Mouse (Mus musculus) intestine, embryonic 15.5 days (tissue): ENCODE measurements around the gene H2-M5. TPM values are rescaled to one million over a fixed set of nuclear protein-coding genes. Genes with fewer than 3 reads are reported as not detected.

Source experiments
- ATAC-seq: fragments of 200-750 bp; cut with Nextera tagmentation; 2 replicates; pipeline ENCODE4 v1.8.0; 2017; ENCODE audit warnings: moderate TSS enrichment, moderate library complexity
- H3K27ac ChIP-seq: fragments of 300-500 bp; sonication (generic); 2 replicates; pipeline ENCODE4 v1.5.1; 2015; ENCODE audit warnings: mild to moderate bottlenecking, inconsistent platforms
- H3K27me3 ChIP-seq: fragments of 300-500 bp; sonication (generic); replicated peaks from 2 replicates; pipeline ENCODE4 v1.6.1; 2015; ENCODE audit warnings: inconsistent platforms
- H3K36me3 ChIP-seq: fragments of 300-500 bp; sonication (generic); 2 replicates; pipeline ENCODE4 v1.6.1; 2015; ENCODE audit warnings: inconsistent platforms
- H3K4me1 ChIP-seq: fragments of 300-500 bp; sonication (generic); replicated peaks from 2 replicates; pipeline ENCODE4 v1.6.1; 2015; ENCODE audit warnings: inconsistent platforms
- H3K4me2 ChIP-seq: fragments of 300-500 bp; sonication (generic); replicated peaks from 2 replicates; pipeline ENCODE4 v1.6.1; 2015; ENCODE audit warnings: mild to moderate bottlenecking, inconsistent platforms
- H3K4me3 ChIP-seq: fragments of 300-500 bp; sonication (generic); replicated peaks from 2 replicates; pipeline ENCODE4 v1.5.1; 2015; ENCODE audit warnings: inconsistent platforms
- H3K9ac ChIP-seq: fragments of 300-500 bp; sonication (generic); 2 replicates; pipeline ENCODE4 v1.6.1; 2015; ENCODE audit warnings: inconsistent platforms
- H3K9me3 ChIP-seq: fragments of 300-500 bp; sonication (generic); 2 replicates; pipeline ENCODE4 v1.6.1; 2016; ENCODE audit warnings: inconsistent platforms
- WGBS: fragments of 180-500 bp; shearing (Covaris S2); methylation state at CpG from one replicate; pipeline ENCODE4 v1.1.7; 2015; 5-methylcytosine and 5-hydroxymethylcytosine counted together
- polyA plus RNA-seq: library from polyadenylated mRNA; unstranded; fragments of >200 nt; fragmentation: Nextera tagmentation; extraction: Ambion mirVana; gene quantifications from 2 replicates; pipeline ENCODE4 v1.2.1, GENCODE M21; 2015

Gene H2-M5
- polyA plus RNA-seq, 1 experiment from 2014 or later = 0.24 TPM

- peaks cover 25% of the 10 kb centered on the region for H3K4me1 ChIP-seq
- H3K9ac ChIP-seq = peak within 1 kb of the TSS; percentile 45
- H3K36me3 ChIP-seq = no peaks in the 10 kb centered on the region
- peaks cover 35% of the 10 kb centered on the region for H3K27me3 ChIP-seq
- peak; percentile 61 for ATAC-seq
- no peaks in the 10 kb centered on the region for H3K9me3 ChIP-seq
- 2% methylated on average over 59 of the region's 59 CpGs for WGBS
- H3K4me3 ChIP-seq = peak within 1 kb of the TSS; percentile 43
- no peak within 1 kb of the TSS for H3K27ac ChIP-seq
- H3K4me2 ChIP-seq = peak within 1 kb of the TSS; percentile 91
Observed at GRCm38 (mm10) chr17:36942791-36943471, 46.4 kb downstream of the H2-M5 start, which contains the start of gene Rnf39. Gene Rnf39, plus strand, starts transcription at chr17:36942918.

DNA sequence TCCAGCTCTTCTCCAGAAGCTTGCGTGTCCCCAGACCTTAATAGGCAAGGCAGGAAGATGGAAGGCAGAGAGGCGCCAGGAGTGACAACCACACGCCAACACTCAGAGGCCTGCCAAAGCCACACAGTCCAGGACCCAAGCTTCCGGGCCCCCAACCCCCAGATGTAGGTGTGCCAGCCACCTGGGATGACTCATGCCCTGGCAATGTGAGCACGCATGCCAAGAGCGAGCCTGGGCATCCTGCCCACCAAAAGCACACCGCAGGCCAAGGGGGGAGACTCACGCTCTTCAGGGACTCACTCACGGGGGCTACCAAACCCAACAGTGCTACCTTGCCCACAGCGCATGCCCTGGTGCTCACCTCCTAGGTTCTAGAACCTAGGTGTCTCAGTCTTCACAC lies 46.9 kb downstream of the H2-M5 start:
- Histone ChIP-seq H3K4me3 (peak overlapping the region; percentile 43), H3K4me1 (peaks cover 20% of the 10 kb centered on the region), H3K9me3 (no peaks in the 10 kb centered on the region), H3K27me3 (peaks cover 35% of the 10 kb centered on the region), H3K9ac (no peak overlapping the region), H3K36me3 (no peaks in the 10 kb centered on the region), H3K27ac (no peak overlapping the region), H3K4me2 (peak overlapping the region; percentile 91)
- ATAC-seq = no peak; the same call in 1 of the 2 replicates
- 47% methylated on average over 10 of the region's 10 CpGs for WGBS

GRCm38 (mm10) chr17:36938056-36938455 lies 51.3 kb downstream of the H2-M5 start:
- no peak overlapping the region for H3K4me3 ChIP-seq
- no peaks in the 10 kb centered on the region for H3K36me3 ChIP-seq
- H3K4me1 ChIP-seq = peaks cover 7% of the 10 kb centered on the region
- H3K9ac ChIP-seq = no peak overlapping the region
- H3K9me3 ChIP-seq = no peaks in the 10 kb centered on the region
- H3K4me2 ChIP-seq = no peak overlapping the region
- H3K27me3 ChIP-seq = peaks cover 11% of the 10 kb centered on the region
- ATAC-seq = no peak
- H3K27ac ChIP-seq = no peak overlapping the region
- WGBS = 58% methylated on average over 2 of the region's 2 CpGs

Other genes starting within 250 kb of the H2-M5 start
- gene H2-M10.5, start 216.6 kb downstream of the H2-M5 start, polyA plus RNA-seq = not detected in 2 replicates
- not detected in 2 replicates for gene H2-M10.6, start 177.4 kb downstream of the H2-M5 start, polyA plus RNA-seq
- gene Trim26, start 152.4 kb downstream of the H2-M5 start, polyA plus RNA-seq = 38.0 and 41.5 TPM in 2 replicates
- 4.6 and 6.1 TPM in 2 replicates for gene Trim15, start 122.3 kb downstream of the H2-M5 start, polyA plus RNA-seq
- 4.8 and 5.2 TPM in 2 replicates for gene Trim10, start 120.0 kb downstream of the H2-M5 start, polyA plus RNA-seq
- gene Trim40, start 99.4 kb downstream of the H2-M5 start, polyA plus RNA-seq = 0.78 and 1.2 TPM in 2 replicates
- 43.1 and 47.6 TPM in 2 replicates for gene Trim31, start 91.4 kb downstream of the H2-M5 start, polyA plus RNA-seq
- gene Rnf39, start 46.6 kb downstream of the H2-M5 start, polyA plus RNA-seq = 1.7 and 1.8 TPM in 2 replicates
- 95.4 and 99.5 TPM in 2 replicates for gene Ppp1r11, start 37.8 kb downstream of the H2-M5 start, polyA plus RNA-seq
- gene Znrd1, start 31.0 kb downstream of the H2-M5 start, polyA plus RNA-seq = 69.5 and 76.3 TPM in 2 replicates
- gene Znrd1as, start 30.9 kb downstream of the H2-M5 start, polyA plus RNA-seq = 6.3 TPM in 2 replicates
- gene 2410137M14Rik, start 8.3 kb downstream of the H2-M5 start, polyA plus RNA-seq = not detected in 2 replicates
- gene Zfp57, start 11.6 kb upstream of the H2-M5 start, polyA plus RNA-seq = 49.9 and 57.6 TPM in 2 replicates
- 0.13 and 0.14 TPM in 2 replicates for gene Mog, start 33.9 kb upstream of the H2-M5 start, polyA plus RNA-seq
- gene Gabbr1, start 56.4 kb upstream of the H2-M5 start, polyA plus RNA-seq = 6.0 and 7.6 TPM in 2 replicates
- 0.08 TPM in 1 of 2 replicates, not detected in the other for gene Olfr90, start 99.0 kb upstream of the H2-M5 start, polyA plus RNA-seq
- gene Olfr91, start 108.7 kb upstream of the H2-M5 start, polyA plus RNA-seq = not detected in 2 replicates
- not detected in 2 replicates for gene Olfr92, start 130.6 kb upstream of the H2-M5 start, polyA plus RNA-seq
- not detected in 2 replicates for gene Olfr93, start 172.0 kb upstream of the H2-M5 start, polyA plus RNA-seq
- gene Ubd, start 204.4 kb upstream of the H2-M5 start, polyA plus RNA-seq = not detected in 2 replicates
- not detected in 2 replicates for gene Olfr94, start 211.5 kb upstream of the H2-M5 start, polyA plus RNA-seq
- gene Olfr95, start 223.6 kb upstream of the H2-M5 start, polyA plus RNA-seq = not detected in 2 replicates
- not detected in 2 replicates for gene Olfr96, start 230.6 kb upstream of the H2-M5 start, polyA plus RNA-seq
- not detected in 2 replicates for gene Olfr97, start 247.8 kb upstream of the H2-M5 start, polyA plus RNA-seq